Mouse (Mus musculus): ENCODE measurements around the gene Map3k7. TPM values are rescaled to one million over a fixed set of nuclear protein-coding genes. Genes with fewer than 3 reads are reported as not detected.

Map3k7 gene
- polyA plus RNA-seq, 1 experiment from 2014 or later, result 25.9 TPM

DNA sequence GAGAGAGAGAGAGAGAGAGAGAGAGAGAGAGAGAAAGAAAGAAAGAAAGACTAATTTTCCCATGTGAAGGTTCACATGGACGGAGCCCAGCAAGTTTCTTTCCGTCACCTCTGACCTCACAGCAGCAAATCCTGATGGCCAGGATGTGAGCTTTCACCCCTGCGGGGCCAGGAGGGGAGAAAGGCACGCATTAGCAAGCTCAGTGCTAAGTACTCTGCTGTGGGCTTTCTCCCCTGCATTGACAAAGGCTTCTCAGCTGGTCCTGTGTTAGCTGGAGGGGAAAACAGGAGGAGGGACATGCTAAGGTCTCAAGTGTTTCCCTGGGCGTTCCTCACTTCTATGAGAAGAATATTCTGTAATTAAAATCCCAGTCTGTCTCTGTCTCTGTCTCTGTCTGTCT is 81.3 kb downstream of the Map3k7 start:
- WGBS, result 23% methylated on average over 5 of the region's 5 CpGs
- ATAC-seq (ENCODE audit: low read depth), result no peak

DNA sequence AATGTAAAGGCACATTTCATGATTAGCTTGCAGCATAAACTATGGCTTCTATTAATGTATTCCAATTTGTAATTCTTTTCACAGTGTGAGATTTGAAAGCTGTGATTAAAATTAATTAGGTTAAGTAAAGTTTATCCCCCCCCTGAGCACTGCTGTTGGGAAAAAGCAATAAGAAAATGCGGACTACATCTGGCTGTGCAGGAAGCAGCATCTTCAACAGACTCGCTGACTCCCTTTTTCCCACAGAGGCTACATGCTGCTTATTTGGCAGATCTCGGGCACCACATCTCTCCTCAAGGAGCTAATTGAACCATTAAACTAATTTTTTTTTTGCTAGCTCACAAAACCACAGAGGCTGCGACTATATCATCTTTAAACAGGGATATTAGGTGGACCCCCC is 85.9 kb downstream of the Map3k7 start:
- H3K27me3 ChIP-seq (ENCODE audit: control insufficient read depth, insufficient read depth, low read depth, low read length), result no peaks in the 10 kb centered on the region
- ATAC-seq (ENCODE audit: low read depth), result no peak
- H3K9ac ChIP-seq (ENCODE audit: low read length), result no peak overlapping the region
- no peak overlapping the region for H3K27ac ChIP-seq (ENCODE audit: low read length)
- H3K36me3 ChIP-seq (ENCODE audit: control insufficient read depth, insufficient read depth, low read length), result no peaks in the 10 kb centered on the region
- no peaks in the 10 kb centered on the region for H3K9me3 ChIP-seq (ENCODE audit: control insufficient read depth, low read length)
- 65% methylated on average over 4 of the region's 4 CpGs for WGBS
- no peak overlapping the region for H3K4me2 ChIP-seq (ENCODE audit: low read depth, low read length)
- no peaks in the 10 kb centered on the region for H3K4me1 ChIP-seq (replicated peaks; ENCODE audit: control insufficient read depth, insufficient read depth, low read length)
- H3K4me3 ChIP-seq (ENCODE audit: low read length), result no peak overlapping the region

More for the DNA sequence above, 81.3 kb downstream of the Map3k7 start:
- no peaks in the 10 kb centered on the region for H3K4me1 ChIP-seq (replicated peaks; ENCODE audit: control insufficient read depth, insufficient read depth, low read length)
- no peak overlapping the region for H3K9ac ChIP-seq (ENCODE audit: low read length)
- no peaks in the 10 kb centered on the region for H3K27me3 ChIP-seq (ENCODE audit: control insufficient read depth, insufficient read depth, low read depth, low read length)
- H3K36me3 ChIP-seq (ENCODE audit: control insufficient read depth, insufficient read depth, low read length), result no peaks in the 10 kb centered on the region
- H3K4me2 ChIP-seq (ENCODE audit: low read depth, low read length), result no peak overlapping the region
- H3K27ac ChIP-seq (ENCODE audit: low read length), result no peak overlapping the region
- H3K4me3 ChIP-seq (ENCODE audit: low read length), result no peak overlapping the region
- H3K9me3 ChIP-seq (ENCODE audit: control insufficient read depth, low read length), result no peaks in the 10 kb centered on the region

GRCm38 (mm10) chr4:32053171-32053570 is 89.3 kb downstream of the Map3k7 start:
- H3K9me3 ChIP-seq (ENCODE audit: control insufficient read depth, low read length), result no peaks in the 10 kb centered on the region
- ATAC-seq (ENCODE audit: low read depth), result no peak

DNA sequence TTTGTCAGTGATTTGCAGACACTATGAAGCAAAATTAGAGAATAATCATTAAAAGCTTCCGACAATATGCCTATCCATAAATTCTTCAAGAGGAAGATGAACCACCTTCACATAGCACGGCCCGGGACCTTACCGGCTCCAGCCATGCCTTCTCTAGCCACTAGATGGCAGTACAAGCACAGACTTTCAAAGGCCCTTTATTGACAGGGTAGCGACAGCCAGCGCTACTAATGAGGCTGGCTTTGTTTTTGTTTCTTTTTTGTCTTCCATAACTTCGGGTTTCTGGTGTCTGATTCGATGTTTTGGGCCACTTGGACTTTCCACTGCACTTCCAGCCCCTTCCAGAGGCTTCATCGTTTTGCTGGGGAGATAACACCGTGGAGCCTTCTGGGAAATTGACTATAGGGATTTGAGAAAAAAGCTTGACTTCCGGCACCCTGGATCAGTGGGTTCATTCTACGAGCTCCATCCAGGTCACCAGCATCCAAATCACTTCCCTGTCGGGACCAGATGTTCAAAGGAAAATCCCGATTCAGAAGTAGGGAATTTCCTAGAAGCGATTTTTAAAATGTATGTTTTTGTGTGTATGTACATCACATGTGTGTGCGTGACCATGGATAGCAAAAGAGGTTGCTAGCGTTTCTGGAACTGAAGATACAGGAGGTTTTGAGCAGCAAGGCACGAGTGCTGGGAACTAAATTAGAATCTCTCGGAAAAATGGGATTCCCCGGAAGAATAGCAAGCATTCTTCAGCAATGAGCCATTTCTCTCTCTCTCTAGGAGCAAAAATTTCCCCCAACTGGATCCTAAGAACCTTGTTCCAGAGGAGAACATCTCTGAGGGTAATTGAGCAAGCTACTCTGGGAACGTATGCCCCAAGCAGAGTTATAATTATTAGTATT is 91.5 kb downstream of the Map3k7 start:
- H3K4me3 ChIP-seq (ENCODE audit: low read length), result peak overlapping the region; percentile 56
- H3K4me1 ChIP-seq (replicated peaks; ENCODE audit: control insufficient read depth, insufficient read depth, low read length), result peaks cover 7% of the 10 kb centered on the region
- WGBS, result 16% methylated on average over 21 of the region's 21 CpGs
- H3K4me2 ChIP-seq (ENCODE audit: low read depth, low read length), result peak overlapping the region; percentile 67
- no peaks in the 10 kb centered on the region for H3K27me3 ChIP-seq (ENCODE audit: control insufficient read depth, insufficient read depth, low read depth, low read length)
- peak overlapping the region; percentile 66 for H3K9ac ChIP-seq (ENCODE audit: low read length)
- H3K36me3 ChIP-seq (ENCODE audit: control insufficient read depth, insufficient read depth, low read length), result no peaks in the 10 kb centered on the region
- peak; percentile 92 for ATAC-seq (ENCODE audit: low read depth)
- no peak overlapping the region for H3K27ac ChIP-seq (ENCODE audit: low read length)
- no peaks in the 10 kb centered on the region for H3K9me3 ChIP-seq (ENCODE audit: control insufficient read depth, low read length)

More at GRCm38 (mm10) chr4:32053171-32053570, 89.3 kb downstream of the Map3k7 start:
- H3K4me1 ChIP-seq (replicated peaks; ENCODE audit: control insufficient read depth, insufficient read depth, low read length), result peaks cover 7% of the 10 kb centered on the region
- no peak overlapping the region for H3K9ac ChIP-seq (ENCODE audit: low read length)
- no peak overlapping the region for H3K27ac ChIP-seq (ENCODE audit: low read length)
- H3K36me3 ChIP-seq (ENCODE audit: control insufficient read depth, insufficient read depth, low read length), result no peaks in the 10 kb centered on the region
- no peak overlapping the region for H3K4me2 ChIP-seq (ENCODE audit: low read depth, low read length)
- no peak overlapping the region for H3K4me3 ChIP-seq (ENCODE audit: low read length)
- WGBS, result 87% methylated on average over 14 of the region's 14 CpGs
- no peaks in the 10 kb centered on the region for H3K27me3 ChIP-seq (ENCODE audit: control insufficient read depth, insufficient read depth, low read depth, low read length)

GRCm38 (mm10) chr4:32056441-32056840 is 92.5 kb downstream of the Map3k7 start:
- peaks cover 7% of the 10 kb centered on the region for H3K4me1 ChIP-seq (replicated peaks; ENCODE audit: control insufficient read depth, insufficient read depth, low read length)
- no peaks in the 10 kb centered on the region for H3K27me3 ChIP-seq (ENCODE audit: control insufficient read depth, insufficient read depth, low read depth, low read length)
- no peak overlapping the region for H3K9ac ChIP-seq (ENCODE audit: low read length)
- H3K9me3 ChIP-seq (ENCODE audit: control insufficient read depth, low read length), result no peaks in the 10 kb centered on the region
- ATAC-seq (ENCODE audit: low read depth), result no peak
- no peak overlapping the region for H3K4me2 ChIP-seq (ENCODE audit: low read depth, low read length)
- no peak overlapping the region for H3K4me3 ChIP-seq (ENCODE audit: low read length)
- no peaks in the 10 kb centered on the region for H3K36me3 ChIP-seq (ENCODE audit: control insufficient read depth, insufficient read depth, low read length)
- no peak overlapping the region for H3K27ac ChIP-seq (ENCODE audit: low read length)
- WGBS, result 71% methylated on average over 7 of the region's 7 CpGs

DNA sequence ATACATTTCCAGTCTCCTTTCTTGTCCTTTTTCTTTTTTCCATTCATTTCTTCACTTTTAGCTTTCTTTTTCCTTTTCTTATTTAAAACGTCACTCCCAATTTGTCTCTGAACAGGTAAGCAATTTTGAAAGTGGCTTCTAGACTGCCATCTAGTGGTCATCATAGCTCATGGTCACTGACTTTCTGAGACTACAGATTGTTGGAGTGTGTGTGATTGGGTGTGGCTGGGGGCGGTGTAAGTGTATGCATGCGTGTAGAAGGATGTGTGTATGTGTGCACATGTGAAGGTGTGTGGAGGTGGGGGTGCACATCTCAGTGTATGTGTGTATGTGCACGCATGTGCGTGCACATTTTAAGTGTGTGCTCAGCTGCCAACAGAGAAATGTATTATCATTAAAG is 93.2 kb downstream of the Map3k7 start:
- ATAC-seq (ENCODE audit: low read depth), result peak; percentile 34; the same call in 1 of the 2 replicates
- H3K9me3 ChIP-seq (ENCODE audit: control insufficient read depth, low read length), result no peaks in the 10 kb centered on the region
- no peaks in the 10 kb centered on the region for H3K36me3 ChIP-seq (ENCODE audit: control insufficient read depth, insufficient read depth, low read length)
- no peaks in the 10 kb centered on the region for H3K27me3 ChIP-seq (ENCODE audit: control insufficient read depth, insufficient read depth, low read depth, low read length)
- no peak overlapping the region for H3K4me2 ChIP-seq (ENCODE audit: low read depth, low read length)
- 49% methylated on average over 5 of the region's 5 CpGs for WGBS
- peaks cover 7% of the 10 kb centered on the region for H3K4me1 ChIP-seq (replicated peaks; ENCODE audit: control insufficient read depth, insufficient read depth, low read length)
- H3K9ac ChIP-seq (ENCODE audit: low read length), result no peak overlapping the region
- no peak overlapping the region for H3K4me3 ChIP-seq (ENCODE audit: low read length)
- no peak overlapping the region for H3K27ac ChIP-seq (ENCODE audit: low read length)

GRCm38 (mm10) chr4:32060686-32061085 is 96.8 kb downstream of the Map3k7 start:
- H3K4me3 ChIP-seq (ENCODE audit: low read length), result no peak overlapping the region
- H3K27ac ChIP-seq (ENCODE audit: low read length), result no peak overlapping the region
- no peak overlapping the region for H3K4me2 ChIP-seq (ENCODE audit: low read depth, low read length)
- 93% methylated on average over 4 of the region's 4 CpGs for WGBS
- H3K27me3 ChIP-seq (ENCODE audit: control insufficient read depth, insufficient read depth, low read depth, low read length), result no peaks in the 10 kb centered on the region
- no peak overlapping the region for H3K9ac ChIP-seq (ENCODE audit: low read length)
- H3K36me3 ChIP-seq (ENCODE audit: control insufficient read depth, insufficient read depth, low read length), result no peaks in the 10 kb centered on the region
- no peak for ATAC-seq (ENCODE audit: low read depth)
- H3K9me3 ChIP-seq (ENCODE audit: control insufficient read depth, low read length), result no peaks in the 10 kb centered on the region
- H3K4me1 ChIP-seq (replicated peaks; ENCODE audit: control insufficient read depth, insufficient read depth, low read length), result peaks cover 4% of the 10 kb centered on the region

GRCm38 (mm10) chr4:32062381-32063059 is 98.6 kb downstream of the Map3k7 start:
- Histone ChIP-seq H3K36me3 (ENCODE audit: control insufficient read depth, insufficient read depth, low read length) (no peaks in the 10 kb centered on the region), H3K4me2 (ENCODE audit: low read depth, low read length) (no peak overlapping the region), H3K4me3 (ENCODE audit: low read length) (no peak overlapping the region), H3K9me3 (ENCODE audit: control insufficient read depth, low read length) (no peaks in the 10 kb centered on the region), H3K4me1 (replicated peaks; ENCODE audit: control insufficient read depth, insufficient read depth, low read length) (no peaks in the 10 kb centered on the region), H3K27me3 (ENCODE audit: control insufficient read depth, insufficient read depth, low read depth, low read length) (no peaks in the 10 kb centered on the region), H3K9ac (ENCODE audit: low read length) (no peak overlapping the region), H3K27ac (ENCODE audit: low read length) (no peak overlapping the region)
- WGBS, result 78% methylated on average over 4 of the region's 4 CpGs
- no peak for ATAC-seq (ENCODE audit: low read depth)

- H3K4me1 ChIP-seq (replicated peaks; ENCODE audit: control insufficient read depth, insufficient read depth, low read length), result no peaks in the 10 kb centered on the region
- H3K4me3 ChIP-seq (ENCODE audit: low read length), result no peak overlapping the region
- 66% methylated on average over 3 of the region's 3 CpGs for WGBS
- no peak overlapping the region for H3K4me2 ChIP-seq (ENCODE audit: low read depth, low read length)
- no peaks in the 10 kb centered on the region for H3K27me3 ChIP-seq (ENCODE audit: control insufficient read depth, insufficient read depth, low read depth, low read length)
- no peak overlapping the region for H3K9ac ChIP-seq (ENCODE audit: low read length)
- ATAC-seq (ENCODE audit: low read depth), result no peak
- H3K27ac ChIP-seq (ENCODE audit: low read length), result no peak overlapping the region
- H3K36me3 ChIP-seq (ENCODE audit: control insufficient read depth, insufficient read depth, low read length), result no peaks in the 10 kb centered on the region
- H3K9me3 ChIP-seq (ENCODE audit: control insufficient read depth, low read length), result no peaks in the 10 kb centered on the region
These were observed 99.4 kb downstream of the Map3k7 start for GRCm38 (mm10) chr4:32063291-32063690.
